Mouse (Mus musculus): ENCODE data around the gene Chd2. TPM values are rescaled to one million over a fixed set of nuclear protein-coding genes. Genes with fewer than 3 reads are reported as not detected.

Gene Chd2
- total and polyA plus RNA-seq, 3 experiments = 32.9 to 43.3 (median 38.1) TPM

DNA sequence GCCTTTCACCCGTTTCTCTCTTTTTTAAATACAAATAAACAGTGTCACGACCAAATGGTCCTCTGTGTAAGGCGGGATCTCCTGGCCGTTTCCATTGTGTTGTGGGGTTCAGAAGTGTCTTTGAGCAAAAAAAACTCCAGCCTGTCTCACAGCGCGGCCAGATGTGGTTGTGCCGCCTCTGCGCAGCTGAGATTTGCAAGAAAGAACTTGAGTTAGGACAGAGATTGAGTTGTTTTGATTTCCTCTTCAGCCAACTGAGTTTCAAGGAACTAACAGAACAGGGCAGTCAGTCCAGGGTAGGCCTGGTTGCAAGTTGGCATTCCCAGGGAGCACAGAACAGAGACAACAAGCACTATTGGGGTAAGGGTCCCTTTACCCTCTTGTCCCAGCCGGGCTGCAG lies 149.3 kb downstream of the Chd2 start:
- Histone ChIP-seq H3K27me3 (ENCODE audit: control insufficient read depth, insufficient read depth, low read length) (no peaks in the 10 kb centered on the region), H3K4me3 (peak overlapping the region; percentile 66), H3K36me3 (ENCODE audit: control insufficient read depth, insufficient read depth, low read length) (no peaks in the 10 kb centered on the region), H3K79me2 (replicated peaks; ENCODE audit: control insufficient read depth, insufficient read depth, low read length) (no peaks in the 10 kb centered on the region), H3K27ac (peak overlapping the region; percentile 88), H3K9ac (ENCODE audit: low read depth, low read length) (peak overlapping the region; percentile 20), H3K4me1 (ENCODE audit: control insufficient read depth, insufficient read depth, low read length) (peaks cover 5% of the 10 kb centered on the region)
- 12% methylated on average over 9 of the region's 9 CpGs for WGBS
- TF ChIP-seq POLR2A (IDR thresholded peaks at IDR 0.05; ENCODE audit: insufficient read depth, low read depth, low read length) = no peak
- no peak for TF ChIP-seq CTCF (IDR thresholded peaks at IDR 0.05)
- no peak for TF ChIP-seq EP300 (IDR thresholded peaks at IDR 0.05; ENCODE audit: insufficient read depth, low read depth, low read length)
- intact Hi-C loops (cut with DNase I) = no loop called here
- no peak for DNase-seq

DNA sequence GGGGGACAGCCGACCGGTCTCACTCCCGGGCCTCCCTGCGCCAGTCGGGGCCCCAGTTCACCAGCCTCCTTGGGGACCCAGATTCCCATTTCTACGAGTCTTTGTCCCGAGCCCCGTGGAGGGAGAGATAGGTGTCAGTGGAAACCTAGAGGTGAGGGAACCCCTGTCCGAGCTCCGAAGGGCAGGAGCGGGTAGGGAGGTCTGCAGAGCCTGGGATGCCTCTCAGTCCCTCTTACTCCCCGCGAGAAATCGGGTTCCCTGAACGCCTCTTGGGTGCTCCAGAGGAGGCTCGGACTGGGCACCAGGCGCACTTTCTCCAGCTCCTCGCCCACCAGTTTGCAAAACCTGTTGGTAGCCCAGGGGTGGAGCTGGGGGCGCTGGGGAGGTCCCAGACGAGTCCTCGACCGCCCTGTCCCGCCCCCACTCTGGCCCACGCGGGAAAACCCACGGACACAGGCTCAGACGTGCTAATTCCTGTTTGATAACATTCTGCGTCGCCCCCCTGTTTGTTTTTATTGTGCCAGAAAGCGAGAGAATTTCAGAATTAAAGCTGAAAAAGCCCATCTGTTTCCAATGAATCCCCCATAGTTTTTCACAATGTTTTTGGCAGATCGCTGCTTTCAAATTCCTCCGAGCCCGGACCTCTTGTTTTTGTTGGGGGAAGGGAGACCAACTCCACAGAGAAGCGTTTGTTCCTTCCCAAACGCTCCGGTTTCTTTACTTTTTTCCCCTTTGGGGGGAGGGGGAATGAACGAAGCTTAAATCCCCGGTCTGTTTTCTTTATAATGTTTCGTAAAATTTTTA lies 149.9 kb downstream of the Chd2 start:
- H3K27me3 ChIP-seq (ENCODE audit: control insufficient read depth, insufficient read depth, low read length) = no peaks in the 10 kb centered on the region
- peak; percentile 68 to 72 for DNase-seq
- intact Hi-C loops (cut with DNase I) = loop anchor here (1.0 kb wide), 1 partner anchor 239 kb away; no protein-coding TSS in a partner anchor

DNA sequence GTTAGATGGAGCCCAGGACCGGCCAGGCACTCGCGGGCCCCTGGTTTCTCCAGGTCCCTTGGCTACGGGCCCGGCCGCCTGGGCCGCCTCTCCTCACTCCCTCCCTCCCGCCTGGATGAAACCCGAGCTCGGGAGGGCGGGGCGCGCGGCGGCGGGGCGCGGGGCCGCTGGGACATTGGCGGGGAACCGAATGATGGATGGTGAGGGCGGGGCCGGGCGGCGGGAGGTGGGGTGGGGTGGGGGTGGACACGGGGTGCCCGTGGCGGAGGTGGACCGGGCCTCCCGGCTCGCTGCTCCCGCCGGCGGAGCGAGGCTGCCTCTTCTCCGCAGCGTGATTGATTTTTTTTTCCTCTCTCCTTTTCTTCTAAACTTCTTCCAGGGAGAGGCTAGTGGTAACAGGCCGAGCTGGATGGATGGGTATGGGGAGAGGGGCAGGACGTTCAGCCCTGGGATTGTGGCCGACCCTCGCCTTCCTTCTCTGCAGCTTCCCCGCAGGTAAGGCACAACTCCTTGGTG lies 150.6 kb downstream of the Chd2 start:
- Histone ChIP-seq H3K36me3 (ENCODE audit: control insufficient read depth, insufficient read depth, low read length) (no peaks in the 10 kb centered on the region), H3K9ac (ENCODE audit: low read depth, low read length) (peak overlapping the region; percentile 64), H3K4me3 (peak overlapping the region; percentile 66), H3K4me1 (ENCODE audit: control insufficient read depth, insufficient read depth, low read length) (peaks cover 5% of the 10 kb centered on the region), H3K27me3 (ENCODE audit: control insufficient read depth, insufficient read depth, low read length) (no peaks in the 10 kb centered on the region), H3K27ac (peak overlapping the region; percentile 88), H3K79me2 (replicated peaks; ENCODE audit: control insufficient read depth, insufficient read depth, low read length) (no peaks in the 10 kb centered on the region)
- peak; percentile 93 to 94 for DNase-seq
- intact Hi-C loops (cut with DNase I) = loop anchor here (1.0 kb wide), 1 partner anchor 239 kb away; no protein-coding TSS in a partner anchor
- WGBS = 1% methylated on average over 39 of the region's 42 CpGs
- TF ChIP-seq CTCF (IDR thresholded peaks at IDR 0.05) (no peak), POLR2A (IDR thresholded peaks at IDR 0.05; ENCODE audit: insufficient read depth, low read depth, low read length) (0 out of 2 replicates have a peak, but pooled peaks have one; percentile 34)

More for the DNA sequence above, 149.9 kb downstream of the Chd2 start:
- Histone ChIP-seq H3K9ac (ENCODE audit: low read depth, low read length) (peak overlapping the region; percentile 64), H3K27ac (peak overlapping the region; percentile 88), H3K79me2 (replicated peaks; ENCODE audit: control insufficient read depth, insufficient read depth, low read length) (no peaks in the 10 kb centered on the region), H3K4me3 (peak overlapping the region; percentile 66), H3K4me1 (ENCODE audit: control insufficient read depth, insufficient read depth, low read length) (peaks cover 5% of the 10 kb centered on the region), H3K36me3 (ENCODE audit: control insufficient read depth, insufficient read depth, low read length) (no peaks in the 10 kb centered on the region)
- WGBS = 2% methylated on average over 39 of the region's 39 CpGs
- TF ChIP-seq CTCF (IDR thresholded peaks at IDR 0.05) (no peak), POLR2A (IDR thresholded peaks at IDR 0.05; ENCODE audit: insufficient read depth, low read depth, low read length) (no peak), EP300 (IDR thresholded peaks at IDR 0.05; ENCODE audit: insufficient read depth, low read depth, low read length) (no peak)

DNA sequence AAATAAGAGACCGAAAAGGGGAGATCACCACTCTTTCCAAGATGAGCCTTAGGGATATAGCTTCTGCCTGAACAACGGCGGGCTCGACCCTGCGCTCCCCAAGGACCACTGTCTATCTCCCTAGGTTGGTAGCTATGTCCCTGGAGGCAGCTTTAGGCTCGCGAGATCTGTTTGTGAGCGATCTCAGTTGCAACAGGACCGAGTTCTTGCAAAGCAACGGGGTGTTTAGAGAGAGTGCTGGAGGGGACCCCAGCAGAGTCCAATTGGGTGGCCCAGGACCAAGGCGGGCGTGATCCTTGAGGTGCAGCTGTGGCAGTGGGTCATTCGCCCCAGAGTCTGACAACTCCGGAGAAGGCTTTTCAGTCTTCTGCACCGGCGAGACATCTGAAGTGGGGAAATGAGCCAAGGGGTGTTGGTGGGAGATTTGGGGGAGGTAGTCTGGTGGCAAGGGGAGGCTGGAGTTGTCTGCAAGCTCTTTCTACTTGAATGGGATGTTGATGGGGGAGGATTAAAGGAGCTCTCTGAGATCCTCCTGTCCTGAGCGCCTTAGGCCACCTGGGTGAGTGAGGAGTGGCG lies 151.1 kb downstream of the Chd2 start:
- Histone ChIP-seq H3K27ac (peak overlapping the region; percentile 54), H3K4me3 (peak overlapping the region; percentile 66; the same call in 1 of the 2 replicates), H3K79me2 (replicated peaks; ENCODE audit: control insufficient read depth, insufficient read depth, low read length) (no peaks in the 10 kb centered on the region), H3K27me3 (ENCODE audit: control insufficient read depth, insufficient read depth, low read length) (no peaks in the 10 kb centered on the region), H3K36me3 (ENCODE audit: control insufficient read depth, insufficient read depth, low read length) (no peaks in the 10 kb centered on the region), H3K9ac (ENCODE audit: low read depth, low read length) (no peak overlapping the region; the same call in 1 of the 2 replicates), H3K4me1 (ENCODE audit: control insufficient read depth, insufficient read depth, low read length) (peaks cover 5% of the 10 kb centered on the region)
- TF ChIP-seq POLR2A (IDR thresholded peaks at IDR 0.05; ENCODE audit: insufficient read depth, low read depth, low read length) (0 out of 2 replicates have a peak, but pooled peaks have one; percentile 10), CTCF (IDR thresholded peaks at IDR 0.05) (no peak)
- DNase-seq = no peak
- intact Hi-C loops (cut with DNase I) = loop anchor here (1.0 kb wide), 1 partner anchor 240 kb away; no protein-coding TSS in a partner anchor
- WGBS = 12% methylated on average over 18 of the region's 18 CpGs

DNA sequence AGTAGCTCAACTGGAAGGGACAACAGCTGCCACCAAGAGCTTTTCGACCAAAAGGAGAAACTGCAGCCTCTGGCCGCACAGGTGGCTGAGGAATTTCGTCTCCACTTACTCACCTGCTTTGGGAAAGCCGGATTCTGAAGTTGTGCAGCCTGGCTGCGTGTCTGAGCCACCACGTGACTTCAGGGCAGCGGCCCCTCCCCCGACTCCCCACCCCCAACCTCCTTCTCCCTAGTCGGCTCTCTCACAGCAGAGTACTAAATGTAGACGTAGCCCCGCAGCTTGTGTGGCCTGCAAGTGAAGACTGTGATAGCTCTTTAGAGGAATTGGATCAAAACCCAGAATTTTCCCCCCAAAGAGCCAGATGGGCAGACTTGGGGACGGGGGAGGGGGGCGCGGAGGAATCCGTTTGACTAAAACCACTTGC lies 151.7 kb downstream of the Chd2 start:
- H3K36me3 ChIP-seq (ENCODE audit: control insufficient read depth, insufficient read depth, low read length) = no peaks in the 10 kb centered on the region
- H3K79me2 ChIP-seq (replicated peaks; ENCODE audit: control insufficient read depth, insufficient read depth, low read length) = no peaks in the 10 kb centered on the region
- no peak overlapping the region for H3K9ac ChIP-seq (ENCODE audit: low read depth, low read length)
- intact Hi-C loops (cut with DNase I) = no loop called here
- H3K4me1 ChIP-seq (ENCODE audit: control insufficient read depth, insufficient read depth, low read length) = peaks cover 6% of the 10 kb centered on the region
- 11% methylated on average over 15 of the region's 15 CpGs for WGBS
- DNase-seq = no peak
- peak overlapping the region; percentile 54; the same call in 1 of the 2 replicates for H3K27ac ChIP-seq
- no peaks in the 10 kb centered on the region for H3K27me3 ChIP-seq (ENCODE audit: control insufficient read depth, insufficient read depth, low read length)
- H3K4me3 ChIP-seq = no peak overlapping the region
- TF ChIP-seq EP300 (IDR thresholded peaks at IDR 0.05; ENCODE audit: insufficient read depth, low read depth, low read length) = no peak
- TF ChIP-seq CTCF (IDR thresholded peaks at IDR 0.05) = no peak
- no peak for TF ChIP-seq POLR2A (IDR thresholded peaks at IDR 0.05; ENCODE audit: insufficient read depth, low read depth, low read length)

Data from heart, adult 2 months (tissue).